Mouse (Mus musculus): ENCODE results near the gene Errfi1.

- TF ChIP-seq POLR2A (IDR thresholded peaks at IDR 0.05; ENCODE audit: insufficient read depth, low read length) (no peak), CTCF (IDR thresholded peaks at IDR 0.05; ENCODE audit: low read depth, low read length) (no peak)
Measured at GRCm38 (mm10) chr4:150866494-150866893, 12.8 kb downstream of the Errfi1 start.
